Mouse (Mus musculus) heart, adult 11 months (tissue): Measurements from ENCODE around the gene Tex52.

Experiments used
- DNase-seq: peaks from one replicate; pipeline ENCODE4 v3.0.0; 2022

Gene Tex52

DNA sequence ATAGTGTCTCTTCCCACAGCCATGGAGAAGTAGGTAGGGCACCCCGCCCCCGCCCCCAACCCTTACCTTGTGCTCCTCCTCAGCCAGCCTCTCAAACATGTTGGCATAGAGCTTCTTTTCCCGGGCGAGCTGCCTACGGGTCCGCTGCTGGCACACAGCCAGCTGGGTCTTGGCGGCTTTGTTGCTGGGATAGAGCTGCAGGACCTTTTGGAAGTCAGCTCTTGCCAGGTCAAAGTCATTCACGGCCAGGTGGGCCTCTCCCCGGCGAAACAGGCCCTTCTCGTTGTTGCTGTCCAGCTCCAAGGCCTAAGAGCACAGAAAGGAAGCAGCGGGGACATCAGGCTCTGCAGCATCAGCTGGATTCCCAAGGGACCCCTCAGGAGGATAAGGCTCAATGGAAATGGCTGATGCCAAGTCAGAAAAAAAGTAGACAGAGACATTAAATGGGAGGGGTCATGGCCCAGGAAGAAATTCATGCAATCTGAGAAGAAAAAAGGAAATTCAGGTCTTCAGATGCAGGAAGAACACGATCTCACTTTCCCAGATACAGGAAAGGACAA is 57.2 kb downstream of the Tex52 start:
- peak; percentile 97 for DNase-seq

DNA sequence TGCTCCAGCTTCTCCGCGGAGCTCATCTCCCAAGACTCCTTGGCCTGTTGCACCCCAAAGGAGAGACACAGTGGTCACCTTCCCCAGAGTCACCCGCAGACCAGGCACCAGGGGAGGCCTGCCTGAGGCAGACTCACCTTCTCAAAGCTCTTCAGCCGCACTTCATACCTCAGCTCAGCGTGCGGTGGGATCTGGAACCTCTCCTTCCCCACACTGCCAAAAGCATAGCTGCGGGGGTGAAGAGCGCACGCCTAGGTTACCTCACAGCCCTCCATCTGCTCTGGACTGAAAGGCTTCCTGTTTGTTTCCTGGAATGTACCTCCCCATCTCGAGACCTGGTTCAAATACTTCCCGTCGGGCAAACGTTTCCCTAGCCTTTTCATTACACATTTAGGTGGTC is 58.3 kb downstream of the Tex52 start:
- DNase-seq, result no peak
